Mouse (Mus musculus) cerebellum, adult 11 months (tissue): ENCODE results near the gene Jph4.

Experiments used
- DNase-seq: peaks from one replicate; pipeline ENCODE4 v3.0.0; 2022

Jph4 gene

GRCm38 (mm10) chr14:55093927-55094326, 22.8 kb downstream of the Jph4 start:
- DNase-seq: no peak

GRCm38 (mm10) chr14:55092011-55092577, 24.6 kb downstream of the Jph4 start, which contains the start of gene Zfhx2:
Zfhx2 (minus strand) TSS chr14:55092324.
- peak; percentile 95 for DNase-seq

GRCm38 (mm10) chr14:55091209-55091865, 25.4 kb downstream of the Jph4 start:
- DNase-seq: peak; percentile 46

GRCm38 (mm10) chr14:55089199-55089947, 27.4 kb downstream of the Jph4 start:
- DNase-seq: peak; percentile 47

- DNase-seq: no peak
These were observed 30.7 kb downstream of the Jph4 start for GRCm38 (mm10) chr14:55086009-55086514.

- no peak for DNase-seq
These were observed 31.3 kb downstream of the Jph4 start for GRCm38 (mm10) chr14:55085324-55086008.

GRCm38 (mm10) chr14:55083481-55083880, 33.3 kb downstream of the Jph4 start:
- no peak for DNase-seq

GRCm38 (mm10) chr14:55081105-55081504, 35.6 kb downstream of the Jph4 start:
- no peak for DNase-seq

- peak; percentile 79 for DNase-seq
These were observed 37.3 kb downstream of the Jph4 start for GRCm38 (mm10) chr14:55079214-55079970.

- DNase-seq: no peak
These were observed 38.3 kb downstream of the Jph4 start for GRCm38 (mm10) chr14:55078366-55078989.

GRCm38 (mm10) chr14:55077481-55078365, 39.0 kb downstream of the Jph4 start:
- DNase-seq: no peak

- DNase-seq: no peak
These were observed 39.8 kb downstream of the Jph4 start for GRCm38 (mm10) chr14:55076956-55077355.

GRCm38 (mm10) chr14:55076224-55076623, 40.5 kb downstream of the Jph4 start:
- peak; percentile 61 for DNase-seq

GRCm38 (mm10) chr14:55074416-55074815, 42.3 kb downstream of the Jph4 start:
- no peak for DNase-seq

GRCm38 (mm10) chr14:55071756-55072155, 45.0 kb downstream of the Jph4 start:
- DNase-seq: no peak

GRCm38 (mm10) chr14:55066042-55066441, 50.7 kb downstream of the Jph4 start:
- DNase-seq: no peak

- DNase-seq: peak; percentile 49
These were observed 51.3 kb downstream of the Jph4 start for GRCm38 (mm10) chr14:55065391-55065790.

GRCm38 (mm10) chr14:55064481-55065370, 52.0 kb downstream of the Jph4 start:
- peak; percentile 57 for DNase-seq

- peak; percentile 57 for DNase-seq
These were observed 53.0 kb downstream of the Jph4 start for GRCm38 (mm10) chr14:55063581-55064381.
